Mouse (Mus musculus) spleen, postnatal 14 days (tissue): ENCODE data around the gene Hsd11b2.
A peak's percentile ranks its signal among the peaks of the same experiment; 100 is the strongest.

Experiments
- DNase-seq, 2 experiments: peaks; one replicate each; pipeline ENCODE4 v3.0.0; 2021 to 2022; ENCODE audit warnings: low spot score in 2 of 2

Gene Hsd11b2

GRCm38 (mm10) chr8:105484392-105484791 is 34.2 kb upstream of the Hsd11b2 start:
- peak in 1 of 2 experiments; percentile 30 for DNase-seq

GRCm38 (mm10) chr8:105488082-105488481 is 30.5 kb upstream of the Hsd11b2 start:
- no peak for DNase-seq

- DNase-seq: no peak
Measured at GRCm38 (mm10) chr8:105489281-105489680, 29.3 kb upstream of the Hsd11b2 start.

- no peak for DNase-seq
Measured at GRCm38 (mm10) chr8:105493495-105493894, 25.1 kb upstream of the Hsd11b2 start.

- DNase-seq: no peak
Measured at GRCm38 (mm10) chr8:105494566-105494965, 24.0 kb upstream of the Hsd11b2 start.

- DNase-seq: no peak
Measured at GRCm38 (mm10) chr8:105495350-105496302, 22.9 kb upstream of the Hsd11b2 start.

DNA sequence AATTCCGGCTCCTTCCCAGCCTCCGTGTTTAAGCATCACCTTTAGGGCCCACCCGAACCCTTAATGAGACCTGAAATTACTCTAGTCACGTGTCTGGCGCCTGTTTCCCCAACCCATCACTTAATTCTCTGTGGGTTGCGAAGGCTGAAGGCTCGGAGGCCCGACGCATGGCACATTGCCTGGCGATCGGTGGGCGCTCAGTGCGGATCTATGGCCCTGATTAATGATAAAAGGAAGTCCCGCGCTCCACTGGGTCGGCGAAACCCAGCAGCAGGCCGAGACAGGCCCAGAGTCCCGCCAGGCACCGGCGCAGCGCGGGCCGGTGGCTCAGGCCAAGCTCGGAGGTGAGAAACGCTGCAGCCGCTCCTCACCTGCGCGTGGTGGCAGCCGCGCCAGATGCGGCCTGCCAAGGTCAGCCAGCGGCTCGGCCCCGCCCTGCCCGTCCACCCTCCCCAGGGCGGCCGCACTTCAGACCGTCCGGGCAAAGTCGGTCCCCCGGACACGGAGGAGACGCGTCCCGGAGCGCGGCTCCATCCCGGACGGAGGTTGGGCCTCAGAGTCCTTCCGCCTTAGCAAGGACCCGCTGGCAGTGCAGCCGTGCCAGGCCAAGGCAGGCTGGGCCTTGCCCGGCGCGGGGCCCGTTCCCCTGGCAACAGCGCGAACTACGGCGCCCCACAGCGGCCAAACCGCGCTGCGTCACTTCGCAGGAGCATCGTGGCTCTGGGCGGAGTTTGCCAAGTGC is 21.9 kb upstream of the Hsd11b2 start, which contains the start of gene Zdhhc1:
Zdhhc1 (minus strand) TSS at position 464 of the 742 bp plus-strand sequence.
- peak; percentile 62 to 81 for DNase-seq

DNA sequence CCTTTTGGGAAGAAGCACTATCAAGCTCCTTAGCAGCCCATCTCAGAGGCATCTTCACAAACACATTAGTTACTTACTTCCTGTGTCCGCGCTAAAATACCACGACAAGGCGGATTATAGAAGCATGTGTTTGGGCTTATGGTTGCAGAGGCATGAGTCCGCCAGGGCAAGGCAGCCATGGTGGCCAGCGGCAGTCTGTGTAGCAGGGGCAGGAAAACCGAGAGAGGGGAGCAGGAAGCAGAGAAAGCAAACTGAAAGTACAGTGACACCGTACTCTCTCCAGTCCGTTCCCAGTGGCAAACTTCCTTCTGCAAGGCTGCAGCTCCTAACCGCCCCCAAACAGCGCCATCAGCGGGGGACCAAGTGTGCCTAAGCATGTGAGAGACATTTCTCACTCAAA is 18.8 kb upstream of the Hsd11b2 start:
- no peak for DNase-seq

GRCm38 (mm10) chr8:105504617-105505016 is 13.9 kb upstream of the Hsd11b2 start:
- DNase-seq: no peak

DNA sequence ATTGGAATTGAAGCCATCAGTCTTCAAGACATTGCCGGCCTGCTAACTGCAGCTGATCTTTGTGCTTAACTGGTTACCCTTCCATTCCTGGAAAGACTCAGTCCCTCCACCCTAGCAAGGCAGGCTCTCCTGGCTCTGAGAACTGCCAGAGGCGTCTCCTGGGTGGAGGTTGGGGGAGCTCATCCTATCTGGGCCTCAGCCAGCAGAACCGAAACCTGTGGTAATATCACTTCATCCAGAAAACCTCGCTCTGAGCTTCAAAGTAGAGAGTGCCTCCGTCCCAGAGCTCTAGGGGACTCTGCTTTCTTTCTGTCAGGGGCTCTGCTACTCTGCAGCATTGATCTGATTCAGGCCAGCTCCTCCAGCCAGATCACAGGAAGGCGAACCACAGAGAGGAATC is 11.6 kb upstream of the Hsd11b2 start:
- DNase-seq: no peak

DNA sequence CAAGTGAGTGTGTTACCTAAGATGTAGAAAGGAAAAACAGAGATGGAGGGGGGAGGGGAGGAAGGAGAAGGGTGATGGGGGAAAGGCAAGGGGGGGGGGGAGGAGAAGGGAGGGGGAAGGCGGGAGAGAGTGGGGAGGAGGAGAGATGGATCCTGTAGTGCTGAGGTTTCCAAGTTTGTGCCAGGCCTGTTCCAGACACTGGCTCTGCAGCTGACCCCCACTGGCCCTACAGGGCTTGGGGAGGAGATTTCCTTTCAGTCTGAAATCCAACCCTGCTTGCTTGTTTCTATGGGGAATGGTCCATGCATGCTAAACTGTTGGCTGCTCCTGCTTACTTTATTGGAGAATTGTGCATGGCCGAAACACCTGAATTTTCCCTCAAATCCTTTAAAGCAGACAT is 9.8 kb upstream of the Hsd11b2 start:
- no peak for DNase-seq

DNA sequence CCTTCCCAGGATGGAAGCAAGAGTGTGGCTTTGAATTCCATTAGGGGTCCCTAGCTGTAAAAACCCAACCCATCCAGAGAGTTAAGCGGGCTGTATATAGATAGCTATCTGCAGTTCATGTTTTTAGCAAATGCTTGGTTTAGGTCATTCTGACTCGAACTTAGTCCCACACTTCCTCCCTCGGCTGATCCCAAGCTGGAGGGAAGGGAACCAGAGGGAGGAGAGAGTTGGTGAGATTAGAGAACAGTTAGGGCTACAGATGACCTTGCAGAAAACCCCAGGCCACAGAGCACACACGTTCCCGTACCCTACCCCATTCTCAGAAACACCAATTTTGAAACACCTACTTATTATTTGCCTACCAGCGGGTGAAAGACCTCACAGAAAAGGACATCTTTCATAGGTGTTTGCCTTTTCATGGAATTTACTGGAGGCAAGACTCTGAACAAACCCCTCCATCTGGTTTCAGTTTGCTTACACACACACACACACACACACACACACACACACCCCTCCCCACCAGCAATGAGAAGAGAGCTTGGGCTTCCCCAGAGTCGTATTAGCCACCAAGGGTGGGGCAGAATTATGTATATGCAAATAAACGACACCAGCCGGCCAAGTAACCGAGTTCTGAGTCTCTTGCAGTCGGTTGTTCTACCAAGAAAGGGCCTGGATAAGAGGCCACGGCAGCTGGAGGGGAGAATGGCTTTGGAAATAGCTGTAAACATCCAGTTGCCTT is 8.4 kb upstream of the Hsd11b2 start:
- no peak for DNase-seq

DNA sequence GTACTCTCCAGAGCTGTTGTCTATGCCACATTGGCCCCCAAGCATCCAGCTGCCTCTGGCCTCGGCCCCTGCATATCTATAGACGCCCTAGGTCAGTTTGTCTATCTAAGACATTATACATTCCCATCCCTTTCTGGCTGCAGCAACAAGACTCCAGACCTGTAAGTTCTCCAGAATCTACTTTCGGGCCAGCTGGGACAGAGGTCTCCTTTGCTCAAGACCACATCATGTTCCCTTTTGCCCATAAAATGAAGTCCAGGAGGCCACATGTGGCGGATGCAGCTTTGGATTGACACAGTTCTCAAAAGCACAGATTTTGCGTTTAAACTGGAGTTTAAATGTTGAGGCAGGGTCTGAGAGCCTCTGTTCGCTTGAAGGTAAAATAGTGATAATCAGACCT is 4.4 kb upstream of the Hsd11b2 start:
- DNase-seq: no peak

DNA sequence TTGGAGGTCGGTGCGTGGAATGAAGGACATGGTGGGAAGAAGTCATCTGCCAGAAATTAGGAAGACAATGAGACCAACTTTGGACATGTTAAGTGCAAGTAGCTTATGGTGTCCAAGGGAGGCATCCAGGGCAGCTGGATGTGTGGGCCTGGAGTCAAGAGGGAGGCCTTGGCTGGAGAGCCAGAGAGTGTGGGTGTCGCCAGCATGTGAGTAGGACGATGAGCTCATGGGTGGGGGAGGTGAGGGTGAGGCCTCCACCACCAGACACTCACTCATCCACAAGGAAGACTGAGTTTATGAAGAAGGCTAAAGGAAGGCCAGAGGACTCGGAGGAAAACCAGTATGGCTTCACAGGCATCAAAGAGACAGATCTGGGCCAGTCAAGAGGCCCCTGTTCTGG is 3.9 kb upstream of the Hsd11b2 start:
- no peak for DNase-seq

GRCm38 (mm10) chr8:105516018-105516645 is 2.4 kb upstream of the Hsd11b2 start:
- peak; percentile 43 to 66 for DNase-seq

DNA sequence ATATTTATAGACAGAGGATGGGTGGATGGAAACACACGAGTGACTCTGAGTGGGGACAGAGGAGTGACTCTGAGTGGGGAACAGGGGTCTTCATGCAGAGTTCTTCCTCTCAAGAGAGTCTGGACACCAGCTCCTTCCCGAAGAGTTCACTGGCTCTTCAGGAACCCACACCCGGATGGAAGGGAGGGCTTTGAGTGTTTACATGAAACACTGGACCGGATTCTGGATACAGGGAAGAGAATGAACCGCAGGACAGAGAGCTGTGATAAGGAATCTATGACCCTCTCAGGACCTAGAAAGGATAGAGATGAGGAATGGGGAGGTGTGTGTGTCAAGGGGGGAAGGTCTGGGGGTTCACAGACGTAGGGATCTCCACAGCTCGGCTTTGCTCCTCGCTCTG is 1.2 kb upstream of the Hsd11b2 start:
- no peak for DNase-seq

- no peak for DNase-seq
Measured at GRCm38 (mm10) chr8:105519591-105519990, 1.0 kb downstream of the Hsd11b2 start.

DNA sequence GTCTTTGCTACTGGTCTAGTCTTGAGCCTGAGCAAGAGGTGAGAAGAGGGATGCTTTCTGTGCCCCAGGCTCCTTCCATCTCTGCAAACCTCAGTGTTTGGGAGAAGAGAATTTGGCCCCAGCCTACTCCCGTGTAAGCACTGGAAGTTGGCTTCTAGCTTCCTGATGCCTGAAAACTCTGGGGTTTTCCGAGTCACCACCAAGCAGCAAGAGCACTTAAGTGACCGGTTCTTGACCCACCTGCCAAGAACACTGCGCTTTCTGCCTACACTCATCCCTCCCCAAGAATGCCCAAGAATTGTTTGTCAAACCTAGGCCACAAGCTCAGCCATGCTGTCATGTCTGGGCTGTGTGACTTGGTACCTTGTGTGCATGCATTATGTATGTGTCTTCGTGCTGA is 2.0 kb downstream of the Hsd11b2 start:
- no peak for DNase-seq

DNA sequence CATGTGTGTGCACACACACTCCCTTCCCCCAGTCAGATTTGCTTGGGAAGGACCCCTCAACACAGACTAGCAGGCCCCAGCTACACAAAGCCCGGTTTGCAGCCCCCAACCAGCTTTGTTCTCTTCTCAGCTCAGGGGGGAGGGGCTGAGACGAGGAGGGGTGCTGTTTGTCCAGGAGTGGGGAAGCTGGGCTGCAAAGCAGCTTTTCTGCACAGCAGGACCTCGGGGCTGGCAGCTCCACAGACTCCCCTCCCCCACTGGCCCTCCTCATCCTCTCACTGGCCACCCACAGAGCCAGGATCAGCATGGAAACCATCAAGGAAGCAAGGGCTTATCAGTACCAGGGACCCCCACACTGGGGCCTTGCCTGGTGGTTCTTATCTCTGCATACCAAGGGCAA is 2.5 kb downstream of the Hsd11b2 start:
- no peak for DNase-seq

DNA sequence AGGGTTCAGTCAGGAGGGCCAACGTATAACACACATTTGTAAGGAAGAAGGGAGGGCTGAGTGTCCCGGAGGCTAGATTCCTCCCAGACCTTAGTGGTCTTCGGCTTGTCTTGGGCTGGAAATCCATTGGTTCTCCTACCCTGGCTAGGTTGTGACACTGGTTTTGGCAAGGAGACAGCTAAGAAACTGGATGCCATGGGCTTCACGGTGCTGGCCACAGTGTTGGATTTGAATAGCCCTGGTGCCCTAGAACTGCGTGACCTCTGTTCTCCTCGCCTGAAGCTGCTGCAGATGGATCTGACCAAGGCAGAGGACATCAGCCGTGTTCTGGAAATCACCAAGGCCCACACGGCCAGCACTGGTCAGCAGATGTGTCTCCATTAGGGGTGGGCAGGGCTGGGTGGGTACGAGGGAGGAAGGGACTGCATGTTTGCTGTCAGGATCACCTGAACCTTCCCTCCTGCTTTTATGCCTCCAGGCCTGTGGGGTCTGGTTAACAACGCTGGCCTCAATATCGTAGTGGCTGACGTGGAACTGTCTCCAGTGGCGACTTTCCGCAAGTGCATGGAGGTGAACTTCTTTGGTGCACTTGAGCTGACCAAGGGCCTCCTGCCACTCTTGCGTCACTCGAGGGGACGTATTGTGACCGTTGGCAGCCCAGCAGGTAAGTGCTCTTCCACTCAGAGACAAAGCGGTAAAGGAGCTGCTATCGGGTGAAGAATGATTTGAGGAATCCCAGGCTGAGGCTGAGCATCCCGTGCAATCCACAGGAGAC is 3.6 kb downstream of the Hsd11b2 start:
- no peak for DNase-seq

DNA sequence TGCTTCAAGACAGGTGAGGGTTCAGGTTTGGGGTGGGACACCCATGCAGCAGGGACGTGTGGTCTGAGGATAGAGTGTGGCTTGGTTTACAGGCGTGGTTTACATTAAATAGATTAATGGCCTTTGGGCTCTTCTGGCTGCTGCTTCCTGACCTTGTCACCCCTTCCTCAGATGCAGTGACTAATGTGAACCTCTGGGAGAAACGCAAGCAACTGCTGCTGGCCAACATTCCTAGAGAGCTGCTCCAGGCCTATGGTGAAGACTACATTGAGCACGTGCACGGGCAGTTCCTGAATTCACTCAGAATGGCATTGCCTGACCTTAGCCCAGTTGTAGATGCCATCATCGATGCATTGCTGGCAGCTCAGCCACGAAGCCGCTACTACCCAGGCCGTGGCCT is 4.3 kb downstream of the Hsd11b2 start:
- DNase-seq: no peak
